Mouse (Mus musculus) erythroblast, embryonic 14.5 days (primary cell): ENCODE data around the gene Gm37240.

Source experiments
- GATA1 ChIP-seq: IDR thresholded peaks from 2 replicates; pipeline ENCODE4 v1.6.1; 2012; ENCODE audit warnings: low read length, inconsistent platforms, mixed read lengths
- TAL1 ChIP-seq: IDR thresholded peaks from 3 replicates; pipeline ENCODE4 v1.6.1; 2012; ENCODE audit warnings: low read length, inconsistent platforms, mixed read lengths

DNA sequence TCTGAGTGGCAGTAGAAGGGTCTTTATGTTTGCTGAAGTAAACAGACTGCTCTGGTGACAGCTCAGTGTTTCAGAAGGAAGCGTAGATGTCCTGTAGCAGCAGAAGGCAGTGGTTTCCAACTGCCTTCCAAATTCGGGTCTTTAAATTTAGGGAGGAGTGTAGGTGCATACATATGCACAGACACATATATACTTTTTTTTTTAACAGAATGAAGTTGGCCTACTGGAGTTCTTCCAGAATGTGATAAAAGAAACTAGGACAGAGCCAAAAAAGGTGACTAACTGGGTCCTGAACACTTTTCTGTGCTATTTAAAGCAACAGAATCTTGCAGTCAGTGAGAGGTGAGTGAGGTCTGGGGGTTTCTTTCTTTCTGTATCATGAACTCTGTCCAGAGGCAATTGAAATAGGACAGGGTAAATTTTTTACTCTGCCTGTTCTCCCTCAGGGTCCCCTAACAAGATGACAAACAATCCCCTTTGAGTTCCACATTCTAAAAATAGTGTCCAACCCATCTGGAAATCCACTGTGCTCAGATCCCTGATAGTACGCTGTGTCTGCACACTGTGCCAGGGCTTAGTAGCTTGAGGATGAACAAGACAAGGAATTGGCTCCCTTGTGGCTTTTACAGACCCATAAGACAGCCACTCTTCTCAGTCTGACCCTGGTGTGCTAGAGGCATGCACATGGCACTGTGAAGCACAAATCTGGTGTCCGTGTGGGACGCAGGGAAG, 250.4 kb downstream of the Gm37240 start:
- TF ChIP-seq GATA1 (no peak), TAL1 (no peak)
